Mouse (Mus musculus): ENCODE measurements around the gene Ninj2. TPM values are rescaled to one million over a fixed set of nuclear protein-coding genes. Genes with fewer than 3 reads are reported as not detected.

The Ninj2 gene
- polyA plus RNA-seq, 1 experiment from 2014 or later = not detected

GRCm38 (mm10) chr6:120101221-120101620 is 8.1 kb downstream of the Ninj2 start:
- H3K4me3 ChIP-seq = no peak overlapping the region
- no peaks in the 10 kb centered on the region for H3K9me3 ChIP-seq
- no peaks in the 10 kb centered on the region for H3K27me3 ChIP-seq (ENCODE audit: insufficient read depth, poor library complexity, severe bottlenecking)
- H3K36me3 ChIP-seq = no peaks in the 10 kb centered on the region
- no peak for DNase-seq (ENCODE audit: low spot score)
- H3K4me1 ChIP-seq (replicated peaks) = 0 out of 2 replicates have a peak, but pooled peaks cover 3% of the 10 kb centered on the region
- H3K27ac ChIP-seq = no peak overlapping the region
- 86% methylated on average over 12 of the region's 12 CpGs for WGBS

GRCm38 (mm10) chr6:120101996-120102395 is 8.8 kb downstream of the Ninj2 start:
- Histone ChIP-seq H3K27ac (no peak overlapping the region), H3K36me3 (no peaks in the 10 kb centered on the region), H3K4me1 (replicated peaks) (0 out of 2 replicates have a peak, but pooled peaks cover 3% of the 10 kb centered on the region), H3K27me3 (ENCODE audit: insufficient read depth, poor library complexity, severe bottlenecking) (no peaks in the 10 kb centered on the region), H3K4me3 (no peak overlapping the region), H3K9me3 (no peaks in the 10 kb centered on the region)
- no peak for DNase-seq (ENCODE audit: low spot score)
- 85% methylated on average over 6 of the region's 6 CpGs for WGBS

GRCm38 (mm10) chr6:120103104-120103503 is 10.0 kb downstream of the Ninj2 start:
- Histone ChIP-seq H3K4me1 (replicated peaks) (peaks cover 5% of the 10 kb centered on the region), H3K27ac (no peak overlapping the region), H3K4me3 (no peak overlapping the region), H3K36me3 (no peaks in the 10 kb centered on the region), H3K27me3 (ENCODE audit: insufficient read depth, poor library complexity, severe bottlenecking) (no peaks in the 10 kb centered on the region), H3K9me3 (no peaks in the 10 kb centered on the region)
- WGBS = 63% methylated on average over 1 of the region's 1 CpGs
- no peak for DNase-seq (ENCODE audit: low spot score)

- Histone ChIP-seq H3K36me3 (no peaks in the 10 kb centered on the region), H3K4me3 (no peak overlapping the region), H3K9me3 (no peaks in the 10 kb centered on the region), H3K4me1 (replicated peaks) (peaks cover 15% of the 10 kb centered on the region), H3K27me3 (ENCODE audit: insufficient read depth, poor library complexity, severe bottlenecking) (no peaks in the 10 kb centered on the region), H3K27ac (no peak overlapping the region)
- no peak for DNase-seq (ENCODE audit: low spot score)
These were observed 11.9 kb downstream of the Ninj2 start for GRCm38 (mm10) chr6:120105055-120105454.

GRCm38 (mm10) chr6:120107586-120107985 is 14.4 kb downstream of the Ninj2 start:
- Histone ChIP-seq H3K36me3 (no peaks in the 10 kb centered on the region), H3K4me1 (replicated peaks) (peaks cover 29% of the 10 kb centered on the region), H3K27ac (no peak overlapping the region), H3K4me3 (no peak overlapping the region), H3K9me3 (no peaks in the 10 kb centered on the region), H3K27me3 (ENCODE audit: insufficient read depth, poor library complexity, severe bottlenecking) (no peaks in the 10 kb centered on the region)
- 69% methylated on average over 5 of the region's 5 CpGs for WGBS
- no peak for DNase-seq (ENCODE audit: low spot score)

- no peak for DNase-seq (ENCODE audit: low spot score)
- no peak overlapping the region; the same call in 1 of the 2 replicates for H3K27ac ChIP-seq
- H3K27me3 ChIP-seq (ENCODE audit: insufficient read depth, poor library complexity, severe bottlenecking) = no peaks in the 10 kb centered on the region
- no peak overlapping the region for H3K4me3 ChIP-seq
- 72% methylated on average over 6 of the region's 6 CpGs for WGBS
- H3K4me1 ChIP-seq (replicated peaks) = peaks cover 33% of the 10 kb centered on the region
- H3K36me3 ChIP-seq = no peaks in the 10 kb centered on the region
- H3K9me3 ChIP-seq = no peaks in the 10 kb centered on the region
These were observed 14.9 kb downstream of the Ninj2 start for GRCm38 (mm10) chr6:120108061-120108460.

GRCm38 (mm10) chr6:120109173-120109572 is 16.0 kb downstream of the Ninj2 start:
- peaks cover 33% of the 10 kb centered on the region for H3K4me1 ChIP-seq (replicated peaks)
- WGBS = 25% methylated on average over 7 of the region's 7 CpGs
- H3K4me3 ChIP-seq = no peak overlapping the region
- H3K36me3 ChIP-seq = no peaks in the 10 kb centered on the region
- no peaks in the 10 kb centered on the region for H3K27me3 ChIP-seq (ENCODE audit: insufficient read depth, poor library complexity, severe bottlenecking)
- no peak for DNase-seq (ENCODE audit: low spot score)
- no peaks in the 10 kb centered on the region for H3K9me3 ChIP-seq
- H3K27ac ChIP-seq = peak overlapping the region; percentile 57

GRCm38 (mm10) chr6:120109932-120110331 is 16.8 kb downstream of the Ninj2 start:
- peaks cover 38% of the 10 kb centered on the region for H3K4me1 ChIP-seq (replicated peaks)
- H3K4me3 ChIP-seq = no peak overlapping the region
- H3K27me3 ChIP-seq (ENCODE audit: insufficient read depth, poor library complexity, severe bottlenecking) = no peaks in the 10 kb centered on the region
- H3K27ac ChIP-seq = no peak overlapping the region
- no peaks in the 10 kb centered on the region for H3K9me3 ChIP-seq
- no peak for DNase-seq (ENCODE audit: low spot score)
- WGBS = 83% methylated on average over 5 of the region's 5 CpGs
- no peaks in the 10 kb centered on the region for H3K36me3 ChIP-seq

GRCm38 (mm10) chr6:120110738-120111409 is 17.7 kb downstream of the Ninj2 start:
- Histone ChIP-seq H3K36me3 (no peaks in the 10 kb centered on the region), H3K4me3 (no peak overlapping the region), H3K4me1 (replicated peaks) (peaks cover 41% of the 10 kb centered on the region), H3K27ac (peak overlapping the region; percentile 86; the same call in 1 of the 2 replicates), H3K27me3 (ENCODE audit: insufficient read depth, poor library complexity, severe bottlenecking) (no peaks in the 10 kb centered on the region), H3K9me3 (no peaks in the 10 kb centered on the region)
- WGBS = 80% methylated on average over 7 of the region's 7 CpGs
- no peak for DNase-seq (ENCODE audit: low spot score)

GRCm38 (mm10) chr6:120111410-120111783 is 18.2 kb downstream of the Ninj2 start:
- Histone ChIP-seq H3K4me1 (replicated peaks) (peaks cover 41% of the 10 kb centered on the region), H3K4me3 (no peak overlapping the region), H3K36me3 (no peaks in the 10 kb centered on the region), H3K9me3 (no peaks in the 10 kb centered on the region), H3K27me3 (ENCODE audit: insufficient read depth, poor library complexity, severe bottlenecking) (no peaks in the 10 kb centered on the region), H3K27ac (peak overlapping the region; percentile 86)
- no peak for DNase-seq (ENCODE audit: low spot score)
- WGBS = 69% methylated on average over 3 of the region's 3 CpGs

GRCm38 (mm10) chr6:120111984-120112803 is 19.0 kb downstream of the Ninj2 start:
- H3K36me3 ChIP-seq = no peaks in the 10 kb centered on the region
- 6% methylated on average over 22 of the region's 22 CpGs for WGBS
- no peaks in the 10 kb centered on the region for H3K9me3 ChIP-seq
- DNase-seq (ENCODE audit: low spot score) = peak; percentile 86
- H3K27ac ChIP-seq = peak overlapping the region; percentile 86
- peaks cover 41% of the 10 kb centered on the region for H3K4me1 ChIP-seq (replicated peaks)
- H3K27me3 ChIP-seq (ENCODE audit: insufficient read depth, poor library complexity, severe bottlenecking) = no peaks in the 10 kb centered on the region
- H3K4me3 ChIP-seq = peak overlapping the region; percentile 43

GRCm38 (mm10) chr6:120113856-120114255 is 20.7 kb downstream of the Ninj2 start:
- no peak for DNase-seq (ENCODE audit: low spot score)
- H3K36me3 ChIP-seq = no peaks in the 10 kb centered on the region

GRCm38 (mm10) chr6:120114271-120114670 is 21.1 kb downstream of the Ninj2 start:
- H3K36me3 ChIP-seq = no peaks in the 10 kb centered on the region
- no peaks in the 10 kb centered on the region for H3K27me3 ChIP-seq (ENCODE audit: insufficient read depth, poor library complexity, severe bottlenecking)
- H3K4me1 ChIP-seq (replicated peaks) = peaks cover 27% of the 10 kb centered on the region
- no peaks in the 10 kb centered on the region for H3K9me3 ChIP-seq
- WGBS = 72% methylated on average over 1 of the region's 1 CpGs
- no peak overlapping the region for H3K27ac ChIP-seq
- DNase-seq (ENCODE audit: low spot score) = no peak
- no peak overlapping the region for H3K4me3 ChIP-seq

More at GRCm38 (mm10) chr6:120113856-120114255, 20.7 kb downstream of the Ninj2 start:
- Histone ChIP-seq H3K4me1 (replicated peaks) (peaks cover 31% of the 10 kb centered on the region), H3K27me3 (ENCODE audit: insufficient read depth, poor library complexity, severe bottlenecking) (no peaks in the 10 kb centered on the region), H3K9me3 (no peaks in the 10 kb centered on the region), H3K27ac (no peak overlapping the region), H3K4me3 (no peak overlapping the region)
- WGBS = 93% methylated on average over 3 of the region's 3 CpGs

All from hindbrain, embryonic 10.5 days (tissue).